Mouse (Mus musculus) bone marrow macrophage, adult 2 months (primary cell): ENCODE results near the gene Calm3.

Experiments
- CTCF ChIP-seq: IDR thresholded peaks from 2 replicates; pipeline ENCODE4 v1.5.1; 2012; ENCODE audit warnings: low read depth, mild to moderate bottlenecking, low read length, moderate library complexity
- POLR2A ChIP-seq: IDR thresholded peaks from 2 replicates; pipeline ENCODE4 v1.6.1; 2012; ENCODE audit warnings: mild to moderate bottlenecking, low read depth, low read length, borderline replicate concordance

DNA sequence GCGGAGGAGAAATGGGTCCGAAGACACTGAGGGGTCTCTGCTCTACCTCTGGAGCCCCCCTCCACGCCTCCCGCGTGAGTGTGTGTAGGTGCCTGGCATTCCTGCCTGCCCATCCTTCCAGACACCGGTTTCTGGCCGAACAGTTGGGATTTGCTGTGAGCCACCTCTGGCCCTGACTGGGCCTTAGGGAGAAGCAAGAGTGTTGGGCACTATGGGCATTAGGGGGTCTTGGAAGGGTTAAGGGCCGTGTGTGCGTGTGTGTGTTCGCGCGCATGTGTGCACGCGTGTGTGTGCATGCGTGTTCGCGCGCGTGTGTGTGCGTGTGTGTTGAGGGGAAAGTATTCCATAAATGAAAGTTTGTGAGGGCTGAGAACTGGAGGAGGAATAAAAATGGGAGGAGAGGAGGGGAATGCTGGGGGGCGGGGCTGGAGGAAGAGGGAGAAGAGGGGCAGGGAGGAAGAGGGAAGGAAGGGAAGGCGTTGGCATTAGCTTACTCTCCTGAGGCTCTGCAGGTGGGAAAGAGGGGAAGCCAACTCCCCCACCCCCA lies 23.5 kb upstream of the Calm3 start:
- TF ChIP-seq CTCF (no peak), POLR2A (no peak)
